Comparison of ENCODE assay signal across 10 mouse cellular contexts in genomic region chr10:83182573-83182960, GRCm38 (mm10).
A peak's percentile ranks its signal among the peaks of the same experiment; 100 is the strongest.
DNase-seq lines count a peak whose midpoint lies in the region; ATAC-seq and TF ChIP-seq lines count a peak whose summit lies in the region.
"Had no signal": no experiment of that assay in that cellular context is flagged by ENCODE, and none has a peak within 500 bp of the region (broad histone marks: within the 10 kb centered on the region; RNA-seq: fewer than 3 reads in every experiment).

No protein-coding gene starts in this region.

- no peak overlapping the region for H3K9ac ChIP-seq in heart, embryonic 12.5 days
- no peak overlapping the region for H3K9ac ChIP-seq in lung, postnatal 0 days (replicated peaks; ENCODE audit: low read depth)

- no peak overlapping the region for H3K4me3 ChIP-seq in heart, embryonic 12.5 days
- no peak overlapping the region for H3K4me3 ChIP-seq in lung, postnatal 0 days (ENCODE audit: low read depth, low read length)

- no peak overlapping the region for H3K27ac ChIP-seq in heart, embryonic 12.5 days (ENCODE audit: poor library complexity, severe bottlenecking)
- H3K27ac ChIP-seq in lung, postnatal 0 days (ENCODE audit: low read length) = no peak overlapping the region

- DNase-seq in heart, adult 18-20 months = peak; percentile 27 to 68
- DNase-seq in WW6 (ENCODE audit: low read depth, low spot score) = peak; percentile 40
- DNase-seq in cerebellum, postnatal 36 days = peak; percentile 85 to 86
- peak; percentile 70 for DNase-seq in gastrocnemius, adult 18-20 months (ENCODE audit: low spot score)
- DNase-seq in layer of hippocampus, adult 18-20 months (ENCODE audit: low spot score in 2 of 2) = peak; percentile 47 to 82
- peak; percentile 62 for DNase-seq in lung, postnatal 0 days (ENCODE audit: low spot score)
- DNase-seq in right cerebral cortex, postnatal 36 days (ENCODE audit: low spot score in 2 of 2) = peak; percentile 64 to 66

- H3K36me3 ChIP-seq in heart, embryonic 12.5 days = peaks cover 5% of the 10 kb centered on the region; the same call in 1 of the 2 replicates
- no peaks in the 10 kb centered on the region for H3K36me3 ChIP-seq in lung, postnatal 0 days (ENCODE audit: insufficient read depth, low read length)

- no peaks in the 10 kb centered on the region for H3K27me3 ChIP-seq in heart, embryonic 12.5 days (replicated peaks)
- no peaks in the 10 kb centered on the region for H3K27me3 ChIP-seq in lung, postnatal 0 days (replicated peaks; ENCODE audit: insufficient read depth, low read length)
- H3K27me3 ChIP-seq: megakaryocyte, embryonic 14.5 days; Patski had no signal

- WGBS in heart, embryonic 12.5 days = 40% methylated on average over 8 of the region's 8 CpGs
- 39% methylated on average over 8 of the region's 8 CpGs for WGBS in lung, postnatal 0 days

- peak; percentile 83 for TF ChIP-seq CTCF in lung, postnatal 0 days (IDR thresholded peaks at IDR 0.05)

- no peak for ATAC-seq in heart, embryonic 12.5 days (ENCODE audit: insufficient number of reproducible peaks, low FRiP score)
- no peak for ATAC-seq in lung, postnatal 0 days
- ATAC-seq: Patski had no signal

- peaks cover 31% of the 10 kb centered on the region for H3K4me1 ChIP-seq in heart, embryonic 12.5 days (replicated peaks)
- no peaks in the 10 kb centered on the region for H3K4me1 ChIP-seq in lung, postnatal 0 days (ENCODE audit: insufficient read depth, low read depth, low read length)

- H3K9me3 ChIP-seq in heart, embryonic 12.5 days (replicated peaks) = 0 out of 2 replicates have a peak, but pooled peaks cover 7% of the 10 kb centered on the region
- no peaks in the 10 kb centered on the region for H3K9me3 ChIP-seq in lung, postnatal 0 days (ENCODE audit: low read length)

- no peak overlapping the region for H3K4me2 ChIP-seq in heart, embryonic 12.5 days
- H3K4me2 ChIP-seq in lung, postnatal 0 days (replicated peaks; ENCODE audit: low read depth, low read length) = no peak overlapping the region

- TF ChIP-seq EP300 in lung, postnatal 0 days (IDR thresholded peaks at IDR 0.05) = no peak
